Mouse (Mus musculus): ENCODE data around the gene Cdh18. TPM values are rescaled to one million over a fixed set of nuclear protein-coding genes. Genes with fewer than 3 reads are reported as not detected.

Gene Cdh18
- polyA plus RNA-seq, 1 experiment from 2014 or later, result 0.12 TPM

DNA sequence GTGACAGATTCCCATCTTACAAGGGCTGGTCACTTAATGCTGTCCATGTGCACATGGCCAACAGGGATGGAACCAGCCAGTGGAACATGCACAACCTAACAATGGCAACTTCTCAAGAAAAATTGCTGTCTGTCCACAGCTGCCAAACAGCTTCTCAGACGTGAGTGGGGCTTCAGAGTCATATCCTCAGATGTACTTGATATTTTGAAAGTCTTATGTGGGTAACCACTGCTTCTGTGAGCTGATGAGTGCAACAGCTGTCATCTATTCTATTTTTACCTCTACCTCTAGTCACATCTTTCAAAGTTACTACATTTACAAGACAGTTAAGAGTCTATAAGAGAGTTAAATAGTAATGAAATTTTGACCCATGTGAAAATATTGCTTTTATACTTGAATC is 818.9 kb downstream of the Cdh18 start:
- Histone ChIP-seq H3K9ac (ENCODE audit: low read depth, low read length) (no peak overlapping the region), H3K4me3 (ENCODE audit: low read length) (no peak overlapping the region), H3K36me3 (ENCODE audit: control insufficient read depth, insufficient read depth, low read length) (no peaks in the 10 kb centered on the region), H3K9me3 (ENCODE audit: control insufficient read depth, low read length) (no peaks in the 10 kb centered on the region), H3K27ac (ENCODE audit: low read depth, low read length) (no peak overlapping the region), H3K4me2 (replicated peaks; ENCODE audit: low read depth, low read length) (no peak overlapping the region), H3K27me3 (ENCODE audit: control insufficient read depth, insufficient read depth, low read length) (no peaks in the 10 kb centered on the region), H3K4me1 (ENCODE audit: control insufficient read depth, insufficient read depth, low read length) (no peaks in the 10 kb centered on the region)
- WGBS, result 81% methylated on average over 1 of the region's 1 CpGs
- ATAC-seq (ENCODE audit: low FRiP score, low TSS enrichment), result no peak

DNA sequence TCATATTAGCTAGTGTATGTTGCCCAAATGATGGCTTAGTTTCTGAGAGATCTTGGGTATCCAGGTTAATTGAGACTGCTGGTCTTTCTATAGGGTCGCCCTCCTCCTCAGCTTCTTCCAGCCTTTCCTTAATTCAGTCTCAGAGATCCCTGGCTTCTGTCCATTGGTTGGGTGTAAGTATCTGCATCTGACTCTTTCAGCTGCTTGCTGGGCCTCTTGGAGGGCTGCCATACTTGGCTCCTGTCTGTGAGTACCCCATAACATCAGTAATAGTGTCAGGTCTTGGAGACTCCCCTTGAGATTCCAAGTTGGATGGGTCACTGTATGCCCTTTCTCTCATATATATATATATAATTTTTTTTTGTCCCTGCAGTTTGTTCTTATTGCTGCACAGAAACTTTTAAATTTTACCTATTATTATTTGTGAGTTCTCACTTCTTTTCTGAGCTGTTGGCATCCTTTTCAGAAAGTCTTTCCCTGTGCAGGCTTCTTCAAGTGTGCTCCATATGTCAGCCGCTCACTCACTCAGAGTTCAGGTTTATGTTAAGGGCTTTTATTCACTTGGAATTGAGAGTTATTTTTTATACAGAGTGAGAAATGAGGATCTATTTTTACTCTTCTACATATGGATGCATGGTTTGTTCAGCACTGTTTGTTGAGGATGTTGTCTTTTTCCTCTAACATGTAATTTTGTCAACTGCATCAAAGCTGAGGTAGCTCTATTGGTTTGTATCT is 829.4 kb downstream of the Cdh18 start:
- no peaks in the 10 kb centered on the region for H3K27me3 ChIP-seq (ENCODE audit: control insufficient read depth, insufficient read depth, low read length)
- no peaks in the 10 kb centered on the region for H3K36me3 ChIP-seq (ENCODE audit: control insufficient read depth, insufficient read depth, low read length)
- no peak overlapping the region for H3K9ac ChIP-seq (ENCODE audit: low read depth, low read length)
- no peak overlapping the region for H3K4me3 ChIP-seq (ENCODE audit: low read length)
- no peak for ATAC-seq (ENCODE audit: low FRiP score, low TSS enrichment)
- WGBS, result 89% methylated on average over 2 of the region's 2 CpGs
- no peak overlapping the region for H3K27ac ChIP-seq (ENCODE audit: low read depth, low read length)
- no peaks in the 10 kb centered on the region for H3K4me1 ChIP-seq (ENCODE audit: control insufficient read depth, insufficient read depth, low read length)
- H3K4me2 ChIP-seq (replicated peaks; ENCODE audit: low read depth, low read length), result no peak overlapping the region
- no peaks in the 10 kb centered on the region for H3K9me3 ChIP-seq (ENCODE audit: control insufficient read depth, low read length)

DNA sequence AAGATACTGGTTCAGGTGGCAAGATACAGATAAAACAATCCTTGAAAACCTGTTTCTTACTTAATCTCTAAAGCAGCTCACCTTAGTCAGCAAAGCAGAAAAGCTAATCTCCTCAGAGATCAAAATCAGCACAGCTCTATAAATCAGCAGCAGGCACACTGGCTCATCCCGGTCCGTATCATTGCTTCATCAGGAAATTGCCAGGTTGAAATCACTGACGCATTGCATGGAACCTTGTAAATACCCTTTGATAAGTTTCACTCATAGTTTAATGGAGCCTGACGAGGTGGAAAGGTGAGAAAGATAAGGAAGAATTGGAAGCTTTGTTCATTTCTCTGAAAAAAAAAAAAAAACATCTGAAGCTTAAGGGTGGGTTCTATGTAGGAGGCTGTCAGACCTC is 837.0 kb downstream of the Cdh18 start:
- Histone ChIP-seq H3K27me3 (ENCODE audit: control insufficient read depth, insufficient read depth, low read length) (no peaks in the 10 kb centered on the region), H3K27ac (ENCODE audit: low read depth, low read length) (no peak overlapping the region), H3K4me3 (ENCODE audit: low read length) (no peak overlapping the region), H3K4me1 (ENCODE audit: control insufficient read depth, insufficient read depth, low read length) (no peaks in the 10 kb centered on the region), H3K9me3 (ENCODE audit: control insufficient read depth, low read length) (no peaks in the 10 kb centered on the region), H3K4me2 (replicated peaks; ENCODE audit: low read depth, low read length) (no peak overlapping the region), H3K9ac (ENCODE audit: low read depth, low read length) (no peak overlapping the region), H3K36me3 (ENCODE audit: control insufficient read depth, insufficient read depth, low read length) (no peaks in the 10 kb centered on the region)
- 39% methylated on average over 4 of the region's 4 CpGs for WGBS
- peak; percentile 72; the same call in 1 of the 2 replicates for ATAC-seq (ENCODE audit: low FRiP score, low TSS enrichment)

DNA sequence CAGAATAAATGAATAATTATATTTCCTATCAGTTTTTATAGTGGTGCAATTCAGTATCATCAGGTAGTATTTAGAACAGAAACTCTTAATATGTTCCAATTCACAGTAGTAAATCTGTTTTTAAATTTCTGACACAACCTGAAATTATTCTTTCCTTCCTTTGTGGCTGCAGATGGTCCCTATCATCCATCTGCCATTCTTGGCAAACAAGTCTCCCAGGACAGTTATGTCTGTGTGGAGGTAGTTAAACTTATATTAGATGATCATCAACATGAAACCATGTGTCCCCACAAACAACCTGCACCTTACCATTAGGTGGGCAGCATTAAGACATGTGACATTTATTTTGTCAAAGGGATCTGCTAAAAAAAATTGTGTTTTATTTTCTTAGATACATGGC is 847.8 kb downstream of the Cdh18 start:
- H3K27ac ChIP-seq (ENCODE audit: low read depth, low read length), result no peak overlapping the region
- no peak overlapping the region for H3K4me3 ChIP-seq (ENCODE audit: low read length)
- H3K36me3 ChIP-seq (ENCODE audit: control insufficient read depth, insufficient read depth, low read length), result no peaks in the 10 kb centered on the region
- H3K9me3 ChIP-seq (ENCODE audit: control insufficient read depth, low read length), result no peaks in the 10 kb centered on the region
- H3K4me1 ChIP-seq (ENCODE audit: control insufficient read depth, insufficient read depth, low read length), result no peaks in the 10 kb centered on the region
- ATAC-seq (ENCODE audit: low FRiP score, low TSS enrichment), result no peak
- no peak overlapping the region for H3K9ac ChIP-seq (ENCODE audit: low read depth, low read length)
- H3K4me2 ChIP-seq (replicated peaks; ENCODE audit: low read depth, low read length), result no peak overlapping the region
- H3K27me3 ChIP-seq (ENCODE audit: control insufficient read depth, insufficient read depth, low read length), result no peaks in the 10 kb centered on the region

DNA sequence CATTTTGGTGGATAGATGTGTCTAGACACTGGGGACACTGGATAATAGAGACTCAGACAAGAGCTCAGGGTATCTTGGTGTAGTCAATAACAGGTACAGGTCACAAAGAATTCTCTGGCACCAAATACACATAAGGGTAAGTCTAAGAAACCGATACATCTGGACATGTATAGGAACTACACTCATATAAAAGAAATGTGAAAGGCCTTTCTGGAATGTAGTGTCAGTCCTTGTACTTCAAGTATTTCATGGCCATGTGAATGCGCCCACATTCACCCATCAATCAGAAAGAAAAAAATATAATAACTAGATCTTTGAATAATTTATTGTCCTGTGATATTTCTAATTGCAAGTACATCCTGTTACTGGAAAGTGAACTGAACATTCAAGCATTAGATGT is 855.0 kb downstream of the Cdh18 start:
- 87% methylated on average over 2 of the region's 2 CpGs for WGBS
- Histone ChIP-seq H3K36me3 (ENCODE audit: control insufficient read depth, insufficient read depth, low read length) (no peaks in the 10 kb centered on the region), H3K27me3 (ENCODE audit: control insufficient read depth, insufficient read depth, low read length) (no peaks in the 10 kb centered on the region), H3K4me2 (replicated peaks; ENCODE audit: low read depth, low read length) (no peak overlapping the region), H3K9me3 (ENCODE audit: control insufficient read depth, low read length) (no peaks in the 10 kb centered on the region), H3K4me1 (ENCODE audit: control insufficient read depth, insufficient read depth, low read length) (no peaks in the 10 kb centered on the region), H3K4me3 (ENCODE audit: low read length) (no peak overlapping the region), H3K27ac (ENCODE audit: low read depth, low read length) (no peak overlapping the region), H3K9ac (ENCODE audit: low read depth, low read length) (no peak overlapping the region)
- no peak for ATAC-seq (ENCODE audit: low FRiP score, low TSS enrichment)

DNA sequence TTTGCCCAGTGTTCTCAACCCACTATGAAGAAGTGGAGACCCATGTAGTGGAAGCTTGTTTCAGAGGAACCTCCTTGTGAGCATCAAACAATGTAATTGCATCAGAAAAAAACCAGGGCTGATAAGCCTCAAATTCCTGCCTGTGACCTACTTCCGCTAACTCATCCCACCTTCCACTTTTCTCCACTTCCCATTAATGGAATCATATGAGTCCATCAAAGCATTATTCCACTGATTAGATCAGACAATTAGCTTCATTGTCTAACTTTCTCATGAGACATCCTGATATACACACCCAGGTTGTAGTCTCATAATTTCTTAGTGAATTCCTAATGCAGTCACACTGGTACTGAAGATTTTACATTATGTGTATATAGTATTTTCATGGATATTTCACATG is 859.4 kb downstream of the Cdh18 start:
- H3K27me3 ChIP-seq (ENCODE audit: control insufficient read depth, insufficient read depth, low read length), result no peaks in the 10 kb centered on the region
- no peak overlapping the region for H3K27ac ChIP-seq (ENCODE audit: low read depth, low read length)
- WGBS, result 100% methylated on average over 1 of the region's 1 CpGs
- H3K4me2 ChIP-seq (replicated peaks; ENCODE audit: low read depth, low read length), result no peak overlapping the region
- H3K4me3 ChIP-seq (ENCODE audit: low read length), result no peak overlapping the region
- H3K9me3 ChIP-seq (ENCODE audit: control insufficient read depth, low read length), result no peaks in the 10 kb centered on the region
- no peak for ATAC-seq (ENCODE audit: low FRiP score, low TSS enrichment)
- H3K36me3 ChIP-seq (ENCODE audit: control insufficient read depth, insufficient read depth, low read length), result no peaks in the 10 kb centered on the region
- no peak overlapping the region for H3K9ac ChIP-seq (ENCODE audit: low read depth, low read length)
- H3K4me1 ChIP-seq (ENCODE audit: control insufficient read depth, insufficient read depth, low read length), result no peaks in the 10 kb centered on the region

DNA sequence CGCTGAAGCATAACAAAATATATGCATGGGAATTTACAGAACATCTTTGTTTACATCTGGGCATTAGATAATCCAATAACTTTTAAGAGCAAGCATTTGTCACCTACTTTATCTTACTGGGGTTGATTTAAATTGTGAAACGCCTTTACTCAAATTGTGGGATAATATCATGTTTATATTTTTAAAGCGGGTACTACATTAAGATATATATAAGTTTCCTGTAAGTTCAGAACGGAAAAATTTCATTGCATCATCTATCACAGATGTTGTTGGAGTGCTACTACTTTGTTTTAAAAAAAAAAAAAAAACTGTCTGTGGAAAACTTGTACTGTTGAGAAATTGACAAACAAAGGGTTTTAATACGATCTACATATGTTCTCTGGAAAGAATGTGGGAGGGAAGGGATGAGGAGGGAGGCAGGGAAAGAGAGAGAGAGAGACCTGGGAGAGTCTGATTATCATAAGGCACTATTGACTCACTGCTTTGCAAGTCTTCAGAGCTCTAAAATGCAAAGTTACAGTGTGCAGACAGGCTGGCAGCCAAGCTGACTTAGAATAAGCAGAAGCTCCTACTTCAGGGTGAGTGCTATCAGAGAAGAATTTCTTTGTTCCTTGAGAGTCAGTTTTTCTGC is 867.7 kb downstream of the Cdh18 start:
- Histone ChIP-seq H3K4me1 (ENCODE audit: control insufficient read depth, insufficient read depth, low read length) (no peaks in the 10 kb centered on the region), H3K9ac (ENCODE audit: low read depth, low read length) (no peak overlapping the region), H3K27ac (ENCODE audit: low read depth, low read length) (no peak overlapping the region), H3K36me3 (ENCODE audit: control insufficient read depth, insufficient read depth, low read length) (no peaks in the 10 kb centered on the region), H3K4me3 (ENCODE audit: low read length) (no peak overlapping the region), H3K27me3 (ENCODE audit: control insufficient read depth, insufficient read depth, low read length) (no peaks in the 10 kb centered on the region), H3K4me2 (replicated peaks; ENCODE audit: low read depth, low read length) (no peak overlapping the region), H3K9me3 (ENCODE audit: control insufficient read depth, low read length) (no peaks in the 10 kb centered on the region)
- no peak for ATAC-seq (ENCODE audit: low FRiP score, low TSS enrichment)
- WGBS, result 71% methylated on average over 5 of the region's 5 CpGs

DNA sequence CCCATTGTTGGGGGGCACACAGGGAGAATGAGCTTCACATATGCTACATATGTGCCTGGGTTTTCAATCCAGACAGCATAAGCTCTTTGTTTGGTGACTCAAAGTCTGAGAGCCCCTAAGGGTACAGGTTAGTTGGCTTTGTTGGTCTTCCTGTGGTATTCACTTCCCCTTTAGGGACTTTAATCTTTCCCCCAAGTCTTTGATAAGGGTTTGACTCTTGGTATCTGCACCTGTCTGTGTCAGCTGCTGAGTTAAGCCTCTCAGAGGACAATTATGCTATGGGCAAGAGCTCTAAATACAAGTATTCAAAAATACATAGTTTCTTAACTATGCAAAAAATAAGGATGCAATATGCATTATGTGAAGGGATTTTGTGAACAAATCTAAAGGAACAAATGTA is 869.3 kb downstream of the Cdh18 start:
- no peaks in the 10 kb centered on the region for H3K4me1 ChIP-seq (ENCODE audit: control insufficient read depth, insufficient read depth, low read length)
- H3K27ac ChIP-seq (ENCODE audit: low read depth, low read length), result no peak overlapping the region
- ATAC-seq (ENCODE audit: low FRiP score, low TSS enrichment), result no peak
- no peak overlapping the region for H3K4me2 ChIP-seq (replicated peaks; ENCODE audit: low read depth, low read length)
- H3K9ac ChIP-seq (ENCODE audit: low read depth, low read length), result no peak overlapping the region
- no peaks in the 10 kb centered on the region for H3K36me3 ChIP-seq (ENCODE audit: control insufficient read depth, insufficient read depth, low read length)
- no peaks in the 10 kb centered on the region for H3K9me3 ChIP-seq (ENCODE audit: control insufficient read depth, low read length)
- H3K27me3 ChIP-seq (ENCODE audit: control insufficient read depth, insufficient read depth, low read length), result no peaks in the 10 kb centered on the region
- H3K4me3 ChIP-seq (ENCODE audit: low read length), result no peak overlapping the region

DNA sequence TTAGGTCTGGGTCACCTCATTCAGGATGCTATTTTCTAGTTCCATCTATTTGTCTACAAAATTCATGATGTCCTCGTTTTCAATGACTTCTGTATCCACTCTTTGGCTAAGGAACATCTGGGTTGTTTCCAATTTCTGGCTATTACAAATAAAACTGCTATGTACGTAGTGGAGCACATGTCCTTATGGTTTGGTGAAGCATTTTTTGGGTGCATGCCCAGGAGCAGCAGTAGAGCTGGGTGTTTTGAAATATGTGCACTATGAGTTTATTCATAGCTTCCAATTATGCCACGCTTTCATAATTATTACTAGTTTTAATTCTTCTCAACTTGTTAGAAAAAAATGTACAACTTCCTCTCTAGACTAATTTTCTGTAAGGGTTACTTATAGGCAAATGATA is 871.2 kb downstream of the Cdh18 start:
- no peak overlapping the region for H3K27ac ChIP-seq (ENCODE audit: low read depth, low read length)
- H3K4me2 ChIP-seq (replicated peaks; ENCODE audit: low read depth, low read length), result no peak overlapping the region
- H3K36me3 ChIP-seq (ENCODE audit: control insufficient read depth, insufficient read depth, low read length), result no peaks in the 10 kb centered on the region
- WGBS, result 76% methylated on average over 3 of the region's 3 CpGs
- H3K9ac ChIP-seq (ENCODE audit: low read depth, low read length), result no peak overlapping the region
- no peaks in the 10 kb centered on the region for H3K4me1 ChIP-seq (ENCODE audit: control insufficient read depth, insufficient read depth, low read length)
- H3K9me3 ChIP-seq (ENCODE audit: control insufficient read depth, low read length), result no peaks in the 10 kb centered on the region
- H3K27me3 ChIP-seq (ENCODE audit: control insufficient read depth, insufficient read depth, low read length), result no peaks in the 10 kb centered on the region
- ATAC-seq (ENCODE audit: low FRiP score, low TSS enrichment), result no peak
- no peak overlapping the region for H3K4me3 ChIP-seq (ENCODE audit: low read length)

Measured in kidney, embryonic 14.5 days (tissue).